In the genomic region with DNA sequence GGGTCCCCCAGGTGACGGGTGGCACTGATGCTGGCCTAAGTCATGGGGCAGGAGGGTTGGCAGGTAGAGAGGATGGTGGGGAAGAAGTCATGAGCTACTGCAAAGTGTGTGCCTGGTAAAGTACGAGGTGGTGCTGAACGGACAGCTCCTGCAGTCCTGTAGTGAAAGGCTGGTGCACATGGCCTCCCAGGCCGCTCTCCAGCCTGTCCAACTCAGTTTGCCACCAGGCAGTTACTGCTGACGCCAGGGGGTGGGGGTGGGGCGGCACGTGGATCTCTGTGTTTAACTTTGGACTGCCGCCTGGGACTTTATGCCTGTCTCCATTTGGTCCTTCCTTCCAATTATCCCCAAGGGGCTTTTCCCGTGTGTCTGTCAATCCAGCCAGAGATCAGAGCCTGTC, we compare ENCODE assay signal across 10 mouse cellular contexts. TPM values are rescaled to one million over a fixed set of nuclear protein-coding genes. Genes with fewer than 3 reads are reported as not detected.
DNase-seq lines count a peak whose midpoint lies in the region; ATAC-seq and TF ChIP-seq lines count a peak whose summit lies in the region.
"Had no signal": no experiment of that assay in that cellular context is flagged by ENCODE, and none has a peak within 500 bp of the region (broad histone marks: within the 10 kb centered on the region; RNA-seq: fewer than 3 reads in every experiment).

No protein-coding gene starts in this region.

- peaks cover 6% of the 10 kb centered on the region for H3K27me3 ChIP-seq in Patski
- H3K27me3 ChIP-seq in limb, embryonic 10.5 days (ENCODE audit: low read depth, poor library complexity, severe bottlenecking) = 0 out of 2 replicates have a peak, but pooled peaks cover 6% of the 10 kb centered on the region
- H3K27me3 ChIP-seq: embryonic facial prominence, embryonic 12.5 days had no signal

- CTCF ChIA-PET in Patski (lab: Charles Lee) = interaction anchor here (1.3 kb wide), 1 partner anchor 18 kb away, joined by 3 read pairs; no protein-coding TSS in a partner anchor

- no peaks in the 10 kb centered on the region for H3K36me3 ChIP-seq in limb, embryonic 10.5 days
- H3K36me3 ChIP-seq: embryonic facial prominence, embryonic 12.5 days had no signal

- H3K27ac ChIP-seq in limb, embryonic 10.5 days = no peak overlapping the region
- H3K27ac ChIP-seq: embryonic facial prominence, embryonic 12.5 days had no signal

- peaks cover 11% of the 10 kb centered on the region for H3K4me1 ChIP-seq in limb, embryonic 10.5 days

- WGBS in limb, embryonic 10.5 days = 2% methylated on average over 9 of the region's 9 CpGs

- in situ Hi-C loops in Patski (cut with MboI; ENCODE audit: low pct_unique_long_range_greater_than_20kb) = no loop called here

- no peaks in the 10 kb centered on the region for H3K9me3 ChIP-seq in limb, embryonic 10.5 days (replicated peaks)
- H3K9me3 ChIP-seq: embryonic facial prominence, embryonic 12.5 days had no signal

- TF ChIP-seq CTCF in Patski (IDR thresholded peaks at IDR 0.05) = no peak

- POLR2A ChIA-PET in Patski (lab: Charles Lee) = no interaction called here

- no peak for ATAC-seq in Patski
- no peak for ATAC-seq in erythroid progenitor cell, adult 5-6 weeks (replicated peaks; ENCODE audit: low FRiP score, poor library complexity, severe bottlenecking)

- intact Hi-C loops in left cerebral cortex, postnatal 4 days (cut with DNase I) = no loop called here
- intact Hi-C loops in gastrocnemius, postnatal 14 days (cut with DNase I; ENCODE audit: low total_unique reads) = no loop called here

- peak; percentile 29 for DNase-seq in left cerebral cortex, postnatal 4 days
- DNase-seq in left cerebral cortex, adult 8-10 months (ENCODE audit: low spot score in 2 of 2) = no peak
- DNase-seq in Patski (ENCODE audit: low read depth, low spot score) = peak; percentile 17
- peak; percentile 54 for DNase-seq in gastrocnemius, postnatal 14 days
- DNase-seq in limb, embryonic 10.5 days (ENCODE audit: low spot score) = peak; percentile 94
- DNase-seq in naive thymus-derived CD4-positive, alpha-beta T cell, adult 2 months (ENCODE audit: low read depth) = peak; percentile 59
- DNase-seq in cerebellum, adult 8-10 months = no peak

- H3K4me3 ChIP-seq in limb, embryonic 10.5 days = no peak overlapping the region
- H3K4me3 ChIP-seq: embryonic facial prominence, embryonic 12.5 days had no signal

RNA-seq across cellular contexts. Expression of a gene that starts 5.0 kb away (rescaled TPM):
- 1 to 10 TPM; 7.4 to 8.1 TPM for total RNA-seq in left cerebral cortex, postnatal 4 days (2021)
- total RNA-seq in left cerebral cortex, adult 8-10 months (2022) = 1 to 10 TPM; 4.0 to 6.1 (median 5.3) TPM
- polyA plus RNA-seq in Patski (2021) = 0.09 TPM
- total RNA-seq in gastrocnemius, postnatal 14 days (2021) = not detected
- polyA plus RNA-seq in limb, embryonic 10.5 days (2016; fragmentation: Nextera tagmentation; extraction: Ambion mirVana) = 0.39 and 0.55 TPM in 2 replicates
- total RNA-seq in erythroid progenitor cell, adult 5-6 weeks (2015; ENCODE audit: low replicate concordance) = not detected in 2 replicates
- not detected in 2 replicates for total RNA-seq in erythroid progenitor cell, adult 5-6 weeks (2017; ENCODE audit: low replicate concordance)
- total RNA-seq: neutrophil, adult 5-6 weeks had no signal

RNA-seq across cellular contexts. Expression of a gene that starts 19.8 kb away (rescaled TPM):
- total RNA-seq in left cerebral cortex, postnatal 4 days (2021) = not detected
- not detected for total RNA-seq in left cerebral cortex, adult 8-10 months (2022)
- not detected for polyA plus RNA-seq in Patski (2021)
- not detected for total RNA-seq in gastrocnemius, postnatal 14 days (2021)
- not detected in 2 replicates for polyA plus RNA-seq in limb, embryonic 10.5 days (2016; fragmentation: Nextera tagmentation; extraction: Ambion mirVana)
- not detected in 2 replicates for total RNA-seq in erythroid progenitor cell, adult 5-6 weeks (2015; ENCODE audit: low replicate concordance)
- total RNA-seq in erythroid progenitor cell, adult 5-6 weeks (2017; ENCODE audit: low replicate concordance) = not detected in 2 replicates
- total RNA-seq: neutrophil, adult 5-6 weeks had no signal
- polyA plus RNA-seq: embryonic facial prominence, embryonic 12.5 days had no signal

RNA-seq across cellular contexts. Expression of a gene that starts 31.2 kb away (rescaled TPM):
- not detected for total RNA-seq in left cerebral cortex, postnatal 4 days (2021)
- not detected for total RNA-seq in left cerebral cortex, adult 8-10 months (2022)
- polyA plus RNA-seq in Patski (2021) = not detected
- total RNA-seq in gastrocnemius, postnatal 14 days (2021) = not detected
- polyA plus RNA-seq in limb, embryonic 10.5 days (2016; fragmentation: Nextera tagmentation; extraction: Ambion mirVana) = not detected in 2 replicates
- not detected in 2 replicates for total RNA-seq in erythroid progenitor cell, adult 5-6 weeks (2015; ENCODE audit: low replicate concordance)
- total RNA-seq in erythroid progenitor cell, adult 5-6 weeks (2017; ENCODE audit: low replicate concordance) = not detected in 2 replicates
- total RNA-seq: neutrophil, adult 5-6 weeks had no signal
- polyA plus RNA-seq: embryonic facial prominence, embryonic 12.5 days had no signal

RNA-seq across cellular contexts. Expression of a gene that starts 42.1 kb away (rescaled TPM):
- 100 to 1,000 TPM; 127 to 133 TPM for total RNA-seq in left cerebral cortex, postnatal 4 days (2021)
- total RNA-seq in left cerebral cortex, adult 8-10 months (2022) = 10 to 100 TPM; 81.5 to 96.3 (median 93.3) TPM
- 103 TPM for polyA plus RNA-seq in Patski (2021)
- 10 to 100 TPM; 24.4 to 27.8 TPM for total RNA-seq in gastrocnemius, postnatal 14 days (2021)
- polyA plus RNA-seq in limb, embryonic 10.5 days (2016; fragmentation: Nextera tagmentation; extraction: Ambion mirVana) = 106 and 110 TPM in 2 replicates
- 14.7 and 15.1 TPM in 2 replicates for total RNA-seq in erythroid progenitor cell, adult 5-6 weeks (2015; ENCODE audit: low replicate concordance)
- 23.9 and 36.2 TPM in 2 replicates for total RNA-seq in erythroid progenitor cell, adult 5-6 weeks (2017; ENCODE audit: low replicate concordance)

RNA-seq across cellular contexts. Expression of a gene that starts 49.8 kb away (rescaled TPM):
- total RNA-seq in left cerebral cortex, postnatal 4 days (2021) = not detected
- total RNA-seq in left cerebral cortex, adult 8-10 months (2022) = not detected
- polyA plus RNA-seq in Patski (2021) = not detected
- total RNA-seq in gastrocnemius, postnatal 14 days (2021) = not detected
- polyA plus RNA-seq in limb, embryonic 10.5 days (2016; fragmentation: Nextera tagmentation; extraction: Ambion mirVana) = not detected in 2 replicates
- not detected in 2 replicates for total RNA-seq in erythroid progenitor cell, adult 5-6 weeks (2015; ENCODE audit: low replicate concordance)
- not detected in 2 replicates for total RNA-seq in erythroid progenitor cell, adult 5-6 weeks (2017; ENCODE audit: low replicate concordance)
- total RNA-seq: neutrophil, adult 5-6 weeks had no signal
- polyA plus RNA-seq: embryonic facial prominence, embryonic 12.5 days had no signal

Comparison
In these comparisons a context has a peak if more than half of its experiments do, and no peak if none do; other contexts are left out.
1. DNase-seq: peak in left cerebral cortex, postnatal 4 days (single experiment), Patski (single experiment), gastrocnemius, postnatal 14 days (single experiment), limb, embryonic 10.5 days (single experiment) and naive thymus-derived CD4-positive, alpha-beta T cell, adult 2 months (single experiment); none in left cerebral cortex, adult 8-10 months (0 of 2) and cerebellum, adult 8-10 months (single experiment).
2. RNA of a gene that starts 5.0 kb away (total RNA-seq): 7.4 to 8.1 TPM in left cerebral cortex, postnatal 4 days and 4.0 to 6.1 TPM in left cerebral cortex, adult 8-10 months; not detected in gastrocnemius, postnatal 14 days and not detected in erythroid progenitor cell, adult 5-6 weeks; every median in the first group is over 4 times any median in the second.